Mouse (Mus musculus) gastrocnemius, adult 8-10 months (tissue): Measurements from ENCODE around the gene Cped1. TPM values are rescaled to one million over a fixed set of nuclear protein-coding genes. Genes with fewer than 3 reads are reported as not detected.

Source experiments
- DNase-seq, 2 experiments: peaks; one replicate each; pipeline ENCODE4 v3.0.0; 2022; ENCODE audit warnings: low spot score in 2 of 2
- total RNA-seq, 4 experiments: library from RNA; stranded (reverse); gene quantifications; 2 replicates each; pipeline ENCODE4 v1.2.4; 2022

The Cped1 gene
- total RNA-seq, 4 experiments from 2014 or later = 22.4 to 26.6 (median 22.9) TPM

DNA sequence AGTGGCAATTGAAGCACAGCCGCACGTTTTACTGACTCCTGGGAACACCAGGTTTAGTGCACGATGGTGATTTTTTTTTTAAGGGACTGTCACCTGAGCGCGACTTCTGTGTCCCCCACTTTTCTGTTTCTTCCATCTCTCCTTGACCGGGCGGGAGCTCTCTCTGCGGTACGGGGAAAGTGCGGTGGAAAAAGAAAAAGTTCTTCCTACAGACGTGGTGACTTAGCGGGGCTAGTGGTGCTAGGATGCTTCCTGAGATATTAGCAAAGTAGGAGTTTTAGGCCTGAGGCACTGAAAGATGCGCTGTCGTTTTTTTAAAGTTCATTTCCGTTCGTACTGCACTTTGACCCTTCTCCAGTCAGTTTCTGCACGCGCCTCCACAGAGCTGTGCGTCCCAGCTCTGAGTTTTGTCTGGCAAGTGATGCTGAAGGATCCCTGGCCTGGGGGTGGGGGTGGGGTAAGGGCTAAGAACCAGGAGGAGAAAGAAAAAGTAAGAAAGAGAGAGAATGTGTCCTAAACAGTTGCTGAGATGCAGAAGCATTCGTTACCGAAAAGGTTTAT lies 303.8 kb downstream of the Cped1 start:
- DNase-seq = no peak

DNA sequence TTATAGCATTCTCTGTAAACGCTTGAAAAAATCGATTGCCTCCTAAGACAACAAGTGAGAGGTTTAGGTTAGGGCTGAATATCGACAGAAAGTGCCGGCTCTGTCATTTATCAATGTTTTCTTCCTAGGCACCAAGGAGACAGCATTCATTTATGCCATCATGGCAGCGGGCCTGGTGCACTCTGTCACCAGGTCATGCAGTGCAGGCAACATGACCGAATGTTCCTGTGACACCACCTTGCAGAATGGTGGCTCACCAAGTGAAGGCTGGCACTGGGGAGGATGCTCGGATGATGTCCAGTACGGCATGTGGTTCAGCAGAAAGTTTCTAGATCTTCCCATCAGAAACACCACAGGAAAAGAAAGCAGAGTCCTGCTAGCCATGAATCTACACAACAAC lies 305.1 kb downstream of the Cped1 start:
- DNase-seq = no peak

DNA sequence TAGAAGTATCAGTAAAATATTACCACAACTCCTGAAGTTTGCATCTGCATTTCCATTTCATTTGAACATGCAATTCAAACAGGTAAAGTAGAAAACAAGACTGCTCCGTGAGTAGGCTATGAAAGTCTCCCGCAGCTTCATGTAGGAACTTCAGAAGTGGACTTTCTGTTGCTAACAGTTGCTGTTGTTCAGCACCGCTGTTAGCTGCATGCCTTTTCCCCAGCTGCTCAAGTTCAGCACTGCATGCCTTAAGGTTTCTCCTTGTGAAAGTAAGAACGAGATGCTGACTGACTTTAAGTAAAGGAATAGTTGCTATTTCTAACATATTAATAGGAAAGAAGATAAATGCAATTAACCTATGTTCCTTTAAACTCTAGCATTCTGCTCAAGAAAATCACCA lies 306.3 kb downstream of the Cped1 start:
- DNase-seq = no peak

DNA sequence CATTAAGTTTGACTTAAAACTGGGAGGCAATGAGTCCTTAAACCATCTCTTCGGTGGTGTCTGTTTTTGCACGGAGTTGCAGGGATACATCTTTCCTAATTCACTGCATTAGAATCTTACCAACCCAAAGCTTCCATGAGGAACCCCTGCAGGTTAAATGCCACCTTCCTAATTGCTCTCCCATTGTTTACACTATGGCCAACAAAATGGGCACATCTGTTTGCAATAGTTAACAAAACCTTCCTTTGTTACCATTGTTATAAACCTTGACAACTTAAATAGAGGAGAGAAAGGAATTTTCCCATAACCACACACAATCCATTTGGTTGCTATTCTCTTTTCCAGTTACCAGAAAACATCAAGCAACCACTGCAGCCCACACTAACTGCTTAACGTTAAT lies 308.2 kb downstream of the Cped1 start:
- no peak for DNase-seq

DNA sequence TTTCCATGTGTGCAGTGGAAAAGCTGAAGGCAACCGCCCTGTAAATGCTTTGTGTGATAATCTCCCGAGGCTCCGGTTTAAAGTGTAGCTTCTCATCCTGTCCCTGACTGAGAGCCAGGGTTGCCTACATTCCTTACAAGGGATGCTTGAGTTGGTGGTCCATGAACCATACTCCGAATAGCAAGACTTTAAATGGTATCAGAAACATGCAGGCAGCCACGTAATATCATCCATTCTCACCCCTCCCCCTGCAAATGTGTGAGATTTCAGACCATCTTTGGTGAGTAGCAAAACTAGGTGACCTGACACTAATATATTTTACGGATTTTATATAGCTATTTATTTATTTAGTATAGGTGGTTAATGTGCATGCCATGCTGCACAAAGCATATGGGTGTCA lies 311.3 kb downstream of the Cped1 start:
- no peak for DNase-seq

DNA sequence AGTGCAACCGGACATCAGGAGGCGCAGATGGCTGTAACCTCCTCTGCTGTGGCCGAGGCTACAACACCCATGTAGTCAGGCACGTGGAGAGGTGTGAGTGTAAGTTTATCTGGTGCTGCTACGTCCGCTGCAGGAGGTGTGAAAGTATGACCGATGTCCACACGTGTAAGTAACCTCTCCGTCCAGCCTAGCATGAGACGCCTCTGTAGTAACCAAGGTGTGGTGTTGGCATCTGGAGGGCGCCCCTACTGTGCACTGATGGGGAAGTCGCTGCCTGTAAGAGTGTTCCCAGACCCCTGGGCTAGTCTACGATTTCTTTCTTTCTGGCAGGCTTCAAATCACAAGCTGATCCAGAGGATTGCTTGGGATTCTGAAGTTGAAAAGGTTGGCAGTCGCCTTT lies 312.3 kb downstream of the Cped1 start:
- DNase-seq = no peak

Other genes starting within 250 kb of the Cped1 start
- gene Tspan12, start 133.4 kb upstream of the Cped1 start, total RNA-seq = 10 to 100 TPM in 3 of 4 experiments, 1 to 10 TPM in 1; 9.9 to 11.7 (median 11.0) TPM
- 1 to 10 TPM; 4.5 to 9.4 (median 6.3) TPM for gene Ing3, start 36.3 kb upstream of the Cped1 start, total RNA-seq